Mouse (Mus musculus) MEL-GATA-1-ER (cell line): ENCODE results near the gene Tmem255a.

Experiments
- DNase-seq: peaks from one replicate; pipeline ENCODE4 v3.0.0-alpha.2; 2012; ENCODE audit warnings: low read depth; ENCODE audit errors: extremely low read depth

The Tmem255a gene

GRCm38 (mm10) chrX:38166592-38166991 lies 85.6 kb downstream of the Tmem255a start:
- DNase-seq: no peak

GRCm38 (mm10) chrX:38166064-38166463 lies 86.2 kb downstream of the Tmem255a start:
- no peak for DNase-seq

DNA sequence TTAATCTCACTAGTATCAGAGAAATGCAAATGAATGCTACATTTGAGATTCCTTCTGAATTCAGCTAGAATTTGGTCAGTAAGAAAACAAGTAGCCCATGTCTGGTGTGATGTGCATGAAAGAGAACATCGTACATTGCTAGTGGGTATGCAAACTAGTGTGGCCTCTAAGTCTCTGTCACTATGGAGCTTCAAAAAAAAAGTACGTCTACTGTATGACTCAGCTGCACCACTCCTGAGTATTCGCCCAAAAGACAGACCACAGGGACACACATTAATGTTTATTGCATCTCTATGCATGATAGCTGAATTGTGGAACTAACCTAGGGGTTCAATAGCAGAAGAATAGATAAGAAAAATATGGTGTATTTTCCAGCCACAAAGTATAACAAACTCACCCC lies 86.9 kb downstream of the Tmem255a start:
- DNase-seq: no peak

GRCm38 (mm10) chrX:38159097-38159496 lies 93.1 kb downstream of the Tmem255a start:
- no peak for DNase-seq
